Mouse (Mus musculus) neural tube, embryonic 14.5 days (tissue): Measurements from ENCODE around the gene Ndufa12. TPM values are rescaled to one million over a fixed set of nuclear protein-coding genes. Genes with fewer than 3 reads are reported as not detected.

ENCODE experiments used
- ATAC-seq: fragments of 200-750 bp; cut with Nextera tagmentation; 2 replicates; pipeline ENCODE4 v1.8.0; 2017; ENCODE audit warnings: low read depth, mild to moderate bottlenecking, moderate TSS enrichment, moderate library complexity
- H3K27ac ChIP-seq: fragments of 300-500 bp; sonication (generic); 2 replicates; pipeline ENCODE4 v1.5.1; 2014; ENCODE audit warnings: low read depth, mild to moderate bottlenecking, control low read depth, low read length, moderate library complexity, mixed read lengths
- H3K27me3 ChIP-seq: fragments of 300-500 bp; sonication (generic); 2 replicates; pipeline ENCODE4 v1.6.1; 2014; ENCODE audit warnings: low read length; ENCODE audit not compliant: control insufficient read depth, insufficient read depth
- H3K36me3 ChIP-seq: fragments of 300-500 bp; sonication (generic); 2 replicates; pipeline ENCODE4 v1.6.1; 2014; ENCODE audit warnings: low read length, mixed read lengths; ENCODE audit not compliant: control insufficient read depth, insufficient read depth
- H3K4me1 ChIP-seq: fragments of 300-500 bp; sonication (generic); 2 replicates; pipeline ENCODE4 v1.6.1; 2014; ENCODE audit warnings: low read length; ENCODE audit not compliant: control insufficient read depth, insufficient read depth
- H3K4me2 ChIP-seq: fragments of 300-500 bp; sonication (generic); 2 replicates; pipeline ENCODE4 v1.6.1; 2014; ENCODE audit warnings: mild to moderate bottlenecking, low read depth, low read length, control low read depth
- H3K4me3 ChIP-seq: fragments of 300-500 bp; sonication (generic); 2 replicates; pipeline ENCODE4 v1.5.1; 2014; ENCODE audit warnings: low read depth, low read length, control low read depth, mixed read lengths
- H3K9ac ChIP-seq: fragments of 300-500 bp; sonication (generic); replicated peaks from 2 replicates; pipeline ENCODE4 v1.6.1; 2014; ENCODE audit warnings: low read depth, mild to moderate bottlenecking, control low read depth, low read length, mixed read lengths
- H3K9me3 ChIP-seq: fragments of 300-500 bp; sonication (generic); 2 replicates; pipeline ENCODE4 v1.6.1; 2016; ENCODE audit warnings: low read length; ENCODE audit not compliant: control insufficient read depth
- WGBS: fragments of 180-500 bp; shearing (Covaris S2); extraction: QIAGEN DNeasy Blood & Tissue Kit; methylation state at CpG from one replicate; pipeline ENCODE4 v1.1.7; 2014; 5-methylcytosine and 5-hydroxymethylcytosine counted together
- polyA plus RNA-seq: library from polyadenylated mRNA; unstranded; fragments of >200 nt; fragmentation: Nextera tagmentation; extraction: Ambion mirVana; gene quantifications from 2 replicates; pipeline ENCODE4 v1.2.1, GENCODE M21; 2014

The Ndufa12 gene
- polyA plus RNA-seq, 1 experiment from 2014 or later = 462 TPM

DNA sequence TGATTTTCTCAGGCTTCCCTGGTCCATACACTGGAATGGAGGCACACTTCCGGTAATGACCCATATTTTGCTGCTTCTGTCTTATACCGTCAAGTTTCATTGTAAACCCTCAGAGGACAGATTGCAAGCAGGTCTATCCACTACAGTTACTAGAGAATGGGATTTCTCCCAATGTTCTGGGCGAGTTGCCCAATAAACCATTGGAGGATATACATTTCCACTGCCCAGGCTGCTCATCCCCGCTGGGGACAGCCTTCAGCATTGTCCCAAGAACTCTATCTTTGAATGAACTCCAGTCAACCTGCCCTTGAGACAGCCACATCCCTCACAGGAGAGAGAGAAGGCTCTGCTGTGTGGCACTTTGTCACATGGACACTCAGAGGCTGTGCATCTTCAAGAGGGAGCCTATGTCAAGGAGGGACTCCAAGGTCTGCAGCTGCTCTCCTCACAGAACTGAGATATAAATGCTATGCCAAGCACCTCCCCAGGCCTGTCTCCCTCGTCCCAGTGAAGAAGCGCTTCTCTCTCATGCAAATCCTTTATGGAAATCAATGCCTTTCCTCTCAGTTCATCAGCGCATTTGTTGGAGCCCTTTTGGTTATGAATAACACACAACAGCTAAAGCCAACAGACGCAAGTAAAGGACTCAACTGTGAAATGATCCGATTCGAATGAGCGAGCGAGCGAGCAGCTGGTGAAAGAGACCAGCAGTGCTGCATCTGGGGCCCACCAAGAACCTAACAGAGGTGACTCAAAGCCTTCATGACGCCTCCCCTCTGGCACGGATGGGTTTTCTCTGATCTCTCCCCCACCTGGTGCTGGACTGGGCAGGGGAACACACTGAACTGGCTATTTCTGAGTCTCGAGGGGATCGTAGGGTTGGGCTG is 67.4 kb downstream of the Ndufa12 start:
- Histone ChIP-seq H3K36me3 (no peaks in the 10 kb centered on the region), H3K9me3 (no peaks in the 10 kb centered on the region), H3K9ac (no peak overlapping the region), H3K4me1 (0 out of 2 replicates have a peak, but pooled peaks cover 3% of the 10 kb centered on the region), H3K27me3 (no peaks in the 10 kb centered on the region), H3K27ac (no peak overlapping the region), H3K4me3 (no peak overlapping the region), H3K4me2 (no peak overlapping the region)
- ATAC-seq = peak; percentile 51; the same call in 1 of the 2 replicates
- 54% methylated on average over 17 of the region's 17 CpGs for WGBS

Other genes starting within 250 kb of the Ndufa12 start
- 60.5 and 62.3 TPM in 2 replicates for gene Vezt, start 162.9 kb upstream of the Ndufa12 start, polyA plus RNA-seq
- 2.4 and 3.4 TPM in 2 replicates for gene Fgd6, start 162.7 kb upstream of the Ndufa12 start, polyA plus RNA-seq
- gene Nr2c1, start 50.7 kb upstream of the Ndufa12 start, polyA plus RNA-seq = 8.4 and 9.7 TPM in 2 replicates
- 0.74 TPM in 1 of 2 replicates, not detected in the other for gene Gm4792, start 100.0 kb downstream of the Ndufa12 start, polyA plus RNA-seq
- 19.1 and 24.2 TPM in 2 replicates for gene Tmcc3, start 113.2 kb downstream of the Ndufa12 start, polyA plus RNA-seq